Mouse (Mus musculus) CD4-positive naive resting alpha-beta T cell, adult 76 days (primary cell): Measurements from ENCODE around the gene Insig2. TPM values are rescaled to one million over a fixed set of nuclear protein-coding genes. Genes with fewer than 3 reads are reported as not detected.

Experiments used
- total RNA-seq: library from RNA; stranded (reverse); gene quantifications from one replicate; pipeline ENCODE4 v1.2.4, GENCODE M21; 2023

The Insig2 gene
- 14.6 TPM for total RNA-seq

GRCm38 (mm10) chr1:121332485-121332884 lies at the start of gene Insig2:
Gene Insig2, minus strand, starts transcription at chr1:121332589.

Other genes with a start within 250 kb of the Insig2 start
- 36.6 TPM for gene Ccdc93, start 98.5 kb upstream of the Insig2 start, total RNA-seq
- gene Htr5b, start 195.9 kb upstream of the Insig2 start, total RNA-seq = not detected
- gene Ddx18, start 235.4 kb upstream of the Insig2 start, total RNA-seq = 78.2 TPM